Mouse (Mus musculus): ENCODE measurements at regions not wholly inside any gene's neighbourhood (a gene's known extent, or its start where the extent isn't known, plus 50 kb on each side); places are given as distances from the start of the nearest gene placed in this dataset.

GRCm38 (mm10) chr10:112798090-112798489, 130.7 kb downstream of the Atxn7l3b start:
- TF ChIP-seq HCFC1 (IDR thresholded peaks at IDR 0.05; ENCODE audit: borderline replicate concordance, insufficient read depth, low read length) = no peak
- no peak for TF ChIP-seq MAFK (IDR thresholded peaks at IDR 0.05; ENCODE audit: insufficient read depth, low read depth, low read length)

All from ES-E14 (cell line).